Mouse (Mus musculus) CH12.LX (cell line): ENCODE measurements at regions not wholly inside any gene's neighbourhood (a gene's known extent, or its start where the extent isn't known, plus 50 kb on each side); places are given as distances from the start of the nearest gene placed in this dataset.
A peak's percentile ranks its signal among the peaks of the same experiment; 100 is the strongest.

ENCODE experiments used
- DNase-seq: peaks from one replicate; pipeline ENCODE4 v3.0.0-alpha.2; 2013; ENCODE audit errors: extremely low read depth
- H3K27ac ChIP-seq: 2 replicates; pipeline ENCODE4 v1.5.1; 2012; ENCODE audit warnings: low read depth, mild to moderate bottlenecking, control low read depth, moderate library complexity; ENCODE audit not compliant: insufficient read depth
- H3K27me3 ChIP-seq: replicated peaks from 2 replicates; pipeline ENCODE3; 2012; ENCODE audit warnings: inconsistent platforms
- H3K36me3 ChIP-seq, 2 experiments: replicated peaks in 1 of 2; 2 replicates each; pipeline versions ENCODE3 to v1.6.1; 2012; ENCODE audit warnings: inconsistent platforms in 1 of 2, low read length in 1 of 2, mild to moderate bottlenecking in 1 of 2, mixed read lengths in 1 of 2, moderate library complexity in 1 of 2; ENCODE audit not compliant: control insufficient read depth in 1 of 2, insufficient read depth in 1 of 2
- H3K4me1 ChIP-seq, 2 experiments: 2 replicates each; pipeline ENCODE4 v1.6.1; 2012; ENCODE audit warnings: inconsistent platforms in 1 of 2, moderate library complexity in 1 of 2; ENCODE audit not compliant: insufficient read depth in 2 of 2, control insufficient read depth in 1 of 2
- H3K4me2 ChIP-seq: 2 replicates; pipeline ENCODE4 v1.6.1; 2012; ENCODE audit warnings: low read depth, mild to moderate bottlenecking, control low read depth; ENCODE audit not compliant: poor library complexity, insufficient read depth, severe bottlenecking
- H3K4me3 ChIP-seq, 3 experiments: fragments of 150-350 bp in 1 of 3; sonication (generic) in 1 of 3; replicated peaks in 1 of 3; 2 replicates each; pipeline versions ENCODE3 to v1.5.1; 2011 to 2012; ENCODE audit warnings: low read depth in 2 of 3, low read length in 2 of 3, mild to moderate bottlenecking in 2 of 3, moderate library complexity in 2 of 3, control low read depth in 1 of 3, improper control_type of control experiment in 1 of 3, inconsistent platforms in 1 of 3, mixed read lengths in 1 of 3; ENCODE audit not compliant: poor library complexity in 1 of 3
- H3K79me2 ChIP-seq: replicated peaks from 2 replicates; pipeline ENCODE4 v1.6.1; 2012; ENCODE audit warnings: mild to moderate bottlenecking, moderate library complexity; ENCODE audit not compliant: control insufficient read depth, poor library complexity, insufficient read depth, severe bottlenecking; ENCODE audit errors: extremely low read depth
- H3K9ac ChIP-seq: 2 replicates; pipeline ENCODE4 v1.6.1; 2012; ENCODE audit warnings: low read depth, mild to moderate bottlenecking, control low read depth, moderate library complexity; ENCODE audit not compliant: insufficient read depth
- H3K9me3 ChIP-seq: replicated peaks from 2 replicates; pipeline ENCODE3; 2012; ENCODE audit warnings: low read length, inconsistent platforms, mixed read lengths
- BHLHE40 ChIP-seq: IDR thresholded peaks from 2 replicates; pipeline ENCODE4 v1.6.1; 2011; ENCODE audit warnings: mild to moderate bottlenecking, low read depth, low read length, improper control_type of control experiment
- CHD1 ChIP-seq: IDR thresholded peaks from 2 replicates; pipeline ENCODE4 v1.6.1; 2012; ENCODE audit warnings: low read depth, low read length, improper control_type of control experiment, inconsistent platforms
- CTCF ChIP-seq, 2 experiments: IDR thresholded peaks in 1 of 2; conservative IDR thresholded peaks in 1 of 2; 2 replicates each; pipeline ENCODE4 v1.5.1; 2011 to 2012; ENCODE audit warnings: low read depth in 2 of 2, low read length in 2 of 2, improper control_type of control experiment in 1 of 2, inconsistent platforms in 1 of 2, mild to moderate bottlenecking in 1 of 2, moderate library complexity in 1 of 2
- HCFC1 ChIP-seq: IDR thresholded peaks from 2 replicates; pipeline ENCODE4 v1.6.1; 2012; ENCODE audit warnings: low read depth, mild to moderate bottlenecking, inconsistent platforms, low read length, improper control_type of control experiment
- JUND ChIP-seq: conservative IDR thresholded peaks from 2 replicates; pipeline ENCODE4 v1.6.1; 2011; ENCODE audit warnings: low read depth, low read length, improper control_type of control experiment
- MAFK ChIP-seq: IDR thresholded peaks from 2 replicates; pipeline ENCODE4 v1.6.1; 2011; ENCODE audit warnings: low read length, improper control_type of control experiment; ENCODE audit not compliant: insufficient replicate concordance
- MXI1 ChIP-seq: IDR thresholded peaks from 2 replicates; pipeline ENCODE4 v1.6.1; 2011; ENCODE audit warnings: mild to moderate bottlenecking, low read depth, low read length, improper control_type of control experiment
- MYC ChIP-seq: IDR thresholded peaks from 2 replicates; pipeline ENCODE4 v1.6.1; 2011; ENCODE audit warnings: low read depth, mild to moderate bottlenecking, improper control_type of control experiment, low read length
- POLR2AphosphoS2 ChIP-seq: IDR thresholded peaks from 2 replicates; pipeline ENCODE4 v1.6.1; 2011; ENCODE audit warnings: low read depth, low read length, improper control_type of control experiment
- RAD21 ChIP-seq: IDR thresholded peaks from 2 replicates; pipeline ENCODE4 v1.6.1; 2011; ENCODE audit warnings: low read depth, mild to moderate bottlenecking, low read length, improper control_type of control experiment, moderate library complexity
- SMC3 ChIP-seq: IDR thresholded peaks from 2 replicates; pipeline ENCODE4 v1.6.1; 2011; ENCODE audit warnings: low read depth, low read length, improper control_type of control experiment
- TCF12 ChIP-seq: IDR thresholded peaks from 2 replicates; pipeline ENCODE4 v1.6.1; 2014; ENCODE audit warnings: low read depth, mild to moderate bottlenecking, inconsistent platforms, low read length, improper control_type of control experiment
- UBTF ChIP-seq: IDR thresholded peaks from 2 replicates; pipeline ENCODE4 v1.6.1; 2012; ENCODE audit warnings: low read depth, mild to moderate bottlenecking, inconsistent platforms, low read length, improper control_type of control experiment, moderate library complexity
- USF1 ChIP-seq: IDR thresholded peaks from 2 replicates; pipeline ENCODE4 v1.6.1; 2014; ENCODE audit warnings: low read depth, mild to moderate bottlenecking, inconsistent platforms, low read length, improper control_type of control experiment
- USF2 ChIP-seq: conservative IDR thresholded peaks from 2 replicates; pipeline ENCODE4 v1.6.1; 2011; ENCODE audit warnings: low read depth, low read length, improper control_type of control experiment
- ZNF384 ChIP-seq: IDR thresholded peaks from 2 replicates; pipeline ENCODE4 v1.6.1; 2012; ENCODE audit warnings: low read depth, low read length, improper control_type of control experiment, inconsistent platforms
- dilution Hi-C: fragments of 300-500 bp; cut with MboI; formaldehyde crosslinking; loops from 2 replicates; pipeline ENCODE4 v1.14.3; 2020; ENCODE audit warnings: low sequenced_read_pairs; ENCODE audit not compliant: extremely low pct_unique_long_range_greater_than_20kb, extremely low pct_ligation_motif_present
- in situ Hi-C: fragments of 300-500 bp; cut with MboI; formaldehyde crosslinking; loops from 3 replicates; pipeline ENCODE4 v1.14.3; 2019; ENCODE audit warnings: low sequenced_read_pairs, low pct_ligation_motif_present, low pct_unique_long_range_greater_than_20kb, mixed read lengths

DNA sequence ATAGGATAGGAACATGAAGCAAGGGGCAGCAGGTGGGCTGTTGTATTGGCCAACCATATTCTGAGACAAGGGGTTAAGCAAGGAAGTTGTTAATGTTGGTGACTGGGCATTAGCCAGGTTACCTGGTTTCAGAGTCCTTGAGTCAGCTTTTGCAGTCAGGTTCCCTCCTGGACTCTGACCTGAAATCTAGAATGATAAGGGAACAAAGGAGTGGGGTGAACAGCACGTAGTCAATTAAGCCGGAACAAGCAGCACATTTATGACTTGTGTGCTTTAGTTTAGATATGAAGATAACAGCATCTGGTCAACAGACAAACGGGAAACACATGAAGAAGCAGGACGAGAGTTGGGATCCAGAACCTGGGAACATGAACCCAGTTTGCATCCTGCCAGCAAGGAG, 99.8 kb upstream of the 4930583I09Rik start:
- no peak overlapping the region for H3K9ac ChIP-seq
- no peak overlapping the region for H3K4me2 ChIP-seq
- H3K36me3 ChIP-seq = no peaks in the 10 kb centered on the region
- H3K9me3 ChIP-seq = no peaks in the 10 kb centered on the region
- no peak for TF ChIP-seq USF2
- no peak for TF ChIP-seq ZNF384
- TF ChIP-seq POLR2AphosphoS2 = no peak
- TF ChIP-seq HCFC1 = no peak
- no peak for TF ChIP-seq TCF12
- no peak for TF ChIP-seq MAFK
- TF ChIP-seq BHLHE40 = no peak
- no peak for TF ChIP-seq JUND
- TF ChIP-seq, all 38 proteins: peak for 0
- dilution Hi-C loops (no loop called here), in situ Hi-C loops (no loop called here)
- no peaks in the 10 kb centered on the region for H3K27me3 ChIP-seq
- no peak overlapping the region for H3K27ac ChIP-seq
- no peaks in the 10 kb centered on the region for H3K4me1 ChIP-seq
- no peak for DNase-seq
- no peaks in the 10 kb centered on the region for H3K79me2 ChIP-seq
- no peak overlapping the region for H3K4me3 ChIP-seq

DNA sequence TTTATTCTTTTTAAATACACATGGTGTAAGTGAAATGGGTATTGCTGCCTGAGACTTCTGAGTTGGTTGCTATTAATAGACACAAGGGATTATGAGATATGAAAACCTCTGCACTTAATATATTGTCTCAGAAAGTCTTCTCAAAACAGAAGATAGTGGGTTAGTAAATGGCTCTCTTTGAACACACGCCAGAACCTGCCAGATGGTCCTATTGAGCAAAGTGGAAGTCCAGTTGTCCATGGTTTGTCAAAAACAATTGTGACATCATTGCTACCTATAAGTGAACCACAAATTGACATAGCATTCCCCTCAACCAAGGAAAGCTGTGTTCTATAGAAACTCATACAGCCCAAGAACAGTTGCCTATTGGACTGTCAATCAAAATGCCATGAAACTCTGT, 98.5 kb upstream of the 4930583I09Rik start:
- Histone ChIP-seq H3K9ac (no peak overlapping the region), H3K9me3 (no peaks in the 10 kb centered on the region), H3K4me1 (no peaks in the 10 kb centered on the region), H3K4me2 (no peak overlapping the region), H3K27ac (no peak overlapping the region), H3K79me2 (no peaks in the 10 kb centered on the region), H3K27me3 (no peaks in the 10 kb centered on the region), H3K4me3 (no peak overlapping the region), H3K36me3 (no peaks in the 10 kb centered on the region)
- TF ChIP-seq USF1 (no peak), UBTF (no peak)
- in situ Hi-C loops = no loop called here
- dilution Hi-C loops = no loop called here
- no peak for DNase-seq

DNA sequence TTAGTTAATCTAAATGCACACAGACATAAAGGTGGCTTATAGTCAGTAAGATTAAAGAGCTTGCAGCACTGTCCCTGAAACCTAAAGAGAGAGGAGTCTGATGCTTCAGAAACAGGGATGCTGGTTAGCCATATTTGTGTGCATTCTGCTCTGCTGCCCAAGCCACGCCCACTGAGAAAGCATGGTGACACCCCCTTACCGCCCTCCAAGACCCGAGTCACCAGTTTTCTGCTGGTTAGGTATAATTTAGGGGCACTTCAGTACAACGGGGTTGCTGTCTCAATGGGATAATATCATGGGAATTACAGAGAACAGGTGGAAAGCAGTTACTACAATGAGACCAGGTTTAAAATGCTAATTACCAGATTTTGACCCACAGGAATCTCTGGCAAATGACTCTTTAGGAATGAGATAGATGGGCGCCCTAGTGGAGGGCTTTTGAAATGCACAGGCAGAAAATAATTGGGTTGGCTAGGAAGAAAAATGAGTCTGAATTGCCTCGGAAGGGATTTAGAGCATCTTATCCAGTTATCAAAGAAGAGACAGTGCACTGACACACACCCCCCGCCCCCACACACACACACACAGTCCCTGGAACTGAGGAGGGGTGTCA, 95.1 kb upstream of the 4930583I09Rik start:
- Histone ChIP-seq H3K4me2 (peak overlapping the region; percentile 26; the same call in 1 of the 2 replicates), H3K36me3 (no peaks in the 10 kb centered on the region), H3K79me2 (no peaks in the 10 kb centered on the region), H3K9me3 (no peaks in the 10 kb centered on the region), H3K4me3 (no peak overlapping the region), H3K27ac (no peak overlapping the region), H3K4me1 (no peaks in the 10 kb centered on the region), H3K27me3 (no peaks in the 10 kb centered on the region), H3K9ac (no peak overlapping the region)
- peak; percentile 27 for DNase-seq
- dilution Hi-C loops (no loop called here), in situ Hi-C loops (no loop called here)
- TF ChIP-seq MYC = no peak
- no peak for TF ChIP-seq ZNF384
- no peak for TF ChIP-seq MXI1
- peak; percentile 18 for TF ChIP-seq RAD21
- TF ChIP-seq MAFK = no peak
- no peak for TF ChIP-seq SMC3
- TF ChIP-seq CTCF (conservative IDR thresholded peaks at IDR 0.05 in 1 of 2, IDR thresholded peaks at IDR 0.05 in 1 of 2; ENCODE audit: low read depth in 2 of 2, low read length in 2 of 2) = peak; percentile 19 to 48; a peak in 2 of 4 replicates
- TF ChIP-seq CHD1 = no peak
